Mouse (Mus musculus): Measurements from ENCODE around the gene B3glct. TPM values are rescaled to one million over a fixed set of nuclear protein-coding genes. Genes with fewer than 3 reads are reported as not detected.

B3glct gene
- polyA plus RNA-seq, 1 experiment from 2014 or later, result 17.8 TPM

DNA sequence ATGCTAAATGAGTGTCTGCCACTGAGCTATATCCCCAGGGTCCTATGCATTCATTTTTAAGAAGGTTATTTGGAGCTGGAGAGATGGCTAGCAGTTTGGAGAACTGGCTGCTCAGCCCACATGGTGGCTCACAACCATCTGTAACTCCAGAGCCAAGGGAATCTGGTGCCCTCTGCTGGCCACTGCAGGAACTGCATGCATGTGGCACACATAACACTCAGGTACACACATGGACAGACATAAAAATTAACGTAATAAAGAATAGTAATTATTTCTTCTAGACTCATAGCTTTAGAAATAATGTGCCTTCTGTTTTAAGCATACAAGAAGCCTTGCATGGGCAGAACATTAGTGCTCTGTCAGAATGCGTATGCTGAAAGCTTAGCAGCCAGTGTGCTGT is 102.4 kb downstream of the B3glct start:
- Histone ChIP-seq H3K4me3 (ENCODE audit: low read depth, low read length) (no peak overlapping the region), H3K4me2 (replicated peaks; ENCODE audit: low read depth, low read length) (no peak overlapping the region), H3K27ac (ENCODE audit: low read length) (no peak overlapping the region), H3K36me3 (ENCODE audit: control insufficient read depth, insufficient read depth, low read length) (no peaks in the 10 kb centered on the region), H3K27me3 (ENCODE audit: control insufficient read depth, insufficient read depth, low read length) (no peaks in the 10 kb centered on the region), H3K9ac (replicated peaks; ENCODE audit: low read depth, low read length) (no peak overlapping the region), H3K4me1 (ENCODE audit: control insufficient read depth, insufficient read depth, low read length) (no peaks in the 10 kb centered on the region), H3K9me3 (ENCODE audit: control insufficient read depth, low read depth, low read length) (peaks cover 5% of the 10 kb centered on the region; the same call in 1 of the 2 replicates)
- ATAC-seq (ENCODE audit: insufficient number of reproducible peaks, insufficient read depth, low FRiP score, low read depth), result no peak
- WGBS, result 98% methylated on average over 2 of the region's 2 CpGs

GRCm38 (mm10) chr5:149790087-149790486 is 112.1 kb downstream of the B3glct start:
- H3K27me3 ChIP-seq (ENCODE audit: control insufficient read depth, insufficient read depth, low read length), result no peaks in the 10 kb centered on the region
- ATAC-seq (ENCODE audit: insufficient number of reproducible peaks, insufficient read depth, low FRiP score, low read depth), result no peak
- H3K9me3 ChIP-seq (ENCODE audit: control insufficient read depth, low read depth, low read length), result peaks cover 11% of the 10 kb centered on the region
- 23% methylated on average over 8 of the region's 8 CpGs for WGBS
- no peak overlapping the region for H3K27ac ChIP-seq (ENCODE audit: low read length)
- no peaks in the 10 kb centered on the region for H3K4me1 ChIP-seq (ENCODE audit: control insufficient read depth, insufficient read depth, low read length)
- no peak overlapping the region for H3K4me3 ChIP-seq (ENCODE audit: low read depth, low read length)
- H3K4me2 ChIP-seq (replicated peaks; ENCODE audit: low read depth, low read length), result no peak overlapping the region
- H3K36me3 ChIP-seq (ENCODE audit: control insufficient read depth, insufficient read depth, low read length), result no peaks in the 10 kb centered on the region
- H3K9ac ChIP-seq (replicated peaks; ENCODE audit: low read depth, low read length), result no peak overlapping the region

DNA sequence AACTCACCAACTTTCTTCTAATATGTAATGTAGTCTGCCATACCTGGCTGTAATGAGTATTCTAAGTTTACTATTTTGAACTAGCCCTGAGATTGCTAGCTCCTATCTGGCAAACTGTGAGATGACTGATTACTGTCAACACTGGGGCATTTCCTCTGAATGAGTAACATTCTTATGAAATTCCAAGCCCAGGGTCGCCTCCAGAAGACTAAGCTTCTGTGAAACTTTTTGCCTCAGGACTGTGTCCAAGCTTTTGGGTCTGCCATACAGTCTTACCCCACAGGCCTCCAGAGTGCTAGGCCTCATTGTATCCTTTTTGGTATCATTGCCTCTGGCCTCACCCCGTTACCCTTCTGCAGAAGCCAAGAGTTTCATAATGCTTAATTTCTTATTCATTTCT is 132.0 kb downstream of the B3glct start:
- H3K4me1 ChIP-seq (ENCODE audit: control insufficient read depth, insufficient read depth, low read length), result 0 out of 2 replicates have a peak, but pooled peaks cover 2% of the 10 kb centered on the region
- no peaks in the 10 kb centered on the region for H3K36me3 ChIP-seq (ENCODE audit: control insufficient read depth, insufficient read depth, low read length)
- no peaks in the 10 kb centered on the region for H3K27me3 ChIP-seq (ENCODE audit: control insufficient read depth, insufficient read depth, low read length)
- no peak overlapping the region for H3K9ac ChIP-seq (replicated peaks; ENCODE audit: low read depth, low read length)
- H3K9me3 ChIP-seq (ENCODE audit: control insufficient read depth, low read depth, low read length), result no peaks in the 10 kb centered on the region
- no peak overlapping the region for H3K4me3 ChIP-seq (ENCODE audit: low read depth, low read length)
- WGBS, result 68% methylated on average over 2 of the region's 2 CpGs
- ATAC-seq (ENCODE audit: insufficient number of reproducible peaks, insufficient read depth, low FRiP score, low read depth), result no peak
- no peak overlapping the region for H3K4me2 ChIP-seq (replicated peaks; ENCODE audit: low read depth, low read length)
- H3K27ac ChIP-seq (ENCODE audit: low read length), result no peak overlapping the region

DNA sequence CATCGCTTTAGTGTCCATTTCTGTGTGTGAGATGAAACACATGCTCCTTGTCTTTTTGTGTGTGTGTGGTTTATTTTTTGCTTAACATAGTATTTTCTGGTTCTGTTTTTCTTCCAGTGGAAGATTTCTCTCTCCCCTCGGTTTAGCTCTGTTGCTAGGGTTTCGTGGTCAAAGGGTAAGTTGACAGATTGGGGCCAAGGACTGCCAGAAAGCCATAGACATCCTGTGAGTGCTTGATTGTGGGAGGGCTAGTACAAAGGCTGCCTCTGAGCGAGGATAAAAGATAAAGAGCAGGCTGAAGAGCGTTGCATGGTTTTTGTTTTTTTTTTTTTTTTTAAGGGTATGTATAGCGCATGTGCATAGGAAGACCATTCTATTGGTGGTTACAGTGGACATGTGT is 133.8 kb downstream of the B3glct start:
- Histone ChIP-seq H3K4me1 (ENCODE audit: control insufficient read depth, insufficient read depth, low read length) (0 out of 2 replicates have a peak, but pooled peaks cover 2% of the 10 kb centered on the region), H3K9me3 (ENCODE audit: control insufficient read depth, low read depth, low read length) (no peaks in the 10 kb centered on the region), H3K27ac (ENCODE audit: low read length) (no peak overlapping the region), H3K36me3 (ENCODE audit: control insufficient read depth, insufficient read depth, low read length) (no peaks in the 10 kb centered on the region), H3K4me3 (ENCODE audit: low read depth, low read length) (no peak overlapping the region), H3K9ac (replicated peaks; ENCODE audit: low read depth, low read length) (no peak overlapping the region), H3K4me2 (replicated peaks; ENCODE audit: low read depth, low read length) (no peak overlapping the region), H3K27me3 (ENCODE audit: control insufficient read depth, insufficient read depth, low read length) (no peaks in the 10 kb centered on the region)
- WGBS, result 37% methylated on average over 6 of the region's 6 CpGs
- ATAC-seq (ENCODE audit: insufficient number of reproducible peaks, insufficient read depth, low FRiP score, low read depth), result 0 out of 2 replicates have a peak, but pooled peaks have one; percentile 28

Other genes with a start within 250 kb of the B3glct start
- 0.22 and 0.25 TPM in 2 replicates for gene Tex26, start 238.6 kb upstream of the B3glct start, polyA plus RNA-seq (2014; fragmentation: Nextera tagmentation; extraction: Ambion mirVana)
- gene Wdr95, start 149.6 kb upstream of the B3glct start, polyA plus RNA-seq (2014; fragmentation: Nextera tagmentation; extraction: Ambion mirVana), result not detected in 2 replicates
- gene Hsph1, start 41.9 kb upstream of the B3glct start, polyA plus RNA-seq (2014; fragmentation: Nextera tagmentation; extraction: Ambion mirVana), result 42.7 and 50.8 TPM in 2 replicates